Mouse (Mus musculus): ENCODE data around the gene Gjc3. TPM values are rescaled to one million over a fixed set of nuclear protein-coding genes. Genes with fewer than 3 reads are reported as not detected.
"Not testable (repeated sequence)": the region's sequence is repeated elsewhere in the genome, so short reads cannot be mapped to it uniquely, and the experiment has no call there.

Gjc3 gene
- polyA plus RNA-seq, 1 experiment, result not detected

DNA sequence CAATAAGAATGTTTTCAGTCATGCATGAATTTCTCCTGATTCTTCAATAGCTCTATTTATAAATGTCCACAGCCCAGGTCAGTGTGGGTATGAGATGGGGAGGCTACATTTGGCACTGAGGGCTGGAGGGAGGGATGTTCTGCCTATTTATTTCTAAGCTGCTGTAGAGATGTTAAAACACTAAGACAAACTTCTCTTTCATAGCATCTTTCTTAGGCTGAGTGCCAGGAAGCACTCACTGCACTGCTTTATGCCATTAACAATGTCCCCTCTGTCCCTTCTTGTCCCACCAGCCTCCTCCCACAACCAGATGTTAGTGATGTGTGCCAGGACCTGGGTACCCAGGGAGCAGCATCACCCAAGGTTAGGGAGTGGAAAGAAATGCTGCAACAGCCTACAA, 3.6 kb upstream of the Gjc3 start:
- TF ChIP-seq GATA1 (IDR thresholded peaks at IDR 0.05; ENCODE audit: borderline replicate concordance, low read length), result no peak
- no peak for TF ChIP-seq FLI1 (IDR thresholded peaks at IDR 0.05; ENCODE audit: low read length)
- H3K4me1 ChIP-seq, result no peaks in the 10 kb centered on the region
- peaks cover 2% of the 10 kb centered on the region for H3K27me3 ChIP-seq (replicated peaks)
- H3K9me3 ChIP-seq, result no peaks in the 10 kb centered on the region
- no peak overlapping the region for H3K4me3 ChIP-seq (replicated peaks)
- H3K36me3 ChIP-seq (replicated peaks; ENCODE audit: low read length), result no peaks in the 10 kb centered on the region

GRCm38 (mm10) chr5:137956404-137956803, 6.5 kb downstream of the Gjc3 start:
- TF ChIP-seq FLI1 (IDR thresholded peaks at IDR 0.05; ENCODE audit: low read length) (no peak), GATA1 (IDR thresholded peaks at IDR 0.05; ENCODE audit: borderline replicate concordance, low read length) (no peak)
- H3K36me3 ChIP-seq (replicated peaks; ENCODE audit: low read length), result no peaks in the 10 kb centered on the region
- no peaks in the 10 kb centered on the region for H3K4me1 ChIP-seq
- peaks cover 3% of the 10 kb centered on the region for H3K27me3 ChIP-seq (replicated peaks)
- peaks cover 6% of the 10 kb centered on the region for H3K9me3 ChIP-seq
- H3K4me3 ChIP-seq (replicated peaks), result no peak overlapping the region

DNA sequence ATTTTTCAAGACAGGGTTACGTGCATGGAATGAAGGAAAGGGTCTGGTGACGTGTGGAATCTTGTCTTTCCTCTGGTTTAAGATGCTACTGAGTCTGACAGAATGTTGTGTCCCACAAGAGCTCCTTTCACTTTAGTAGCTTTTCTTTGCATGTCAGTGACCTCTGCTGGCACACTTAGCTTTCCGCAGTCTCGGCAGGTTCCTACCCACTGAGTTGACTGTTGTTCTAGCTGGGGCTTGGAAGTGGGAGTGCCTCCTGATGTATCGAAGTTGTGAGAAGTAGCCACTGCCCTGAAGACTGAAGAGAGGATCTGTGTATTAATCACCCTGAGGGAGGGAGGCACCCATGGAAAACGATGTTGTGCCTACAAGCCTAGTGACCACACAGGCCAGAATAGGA, 11.7 kb downstream of the Gjc3 start:
- TF ChIP-seq FLI1 (IDR thresholded peaks at IDR 0.05; ENCODE audit: low read length) (no peak), GATA1 (IDR thresholded peaks at IDR 0.05; ENCODE audit: borderline replicate concordance, low read length) (no peak)
- Histone ChIP-seq H3K36me3 (replicated peaks; ENCODE audit: low read length) (no peaks in the 10 kb centered on the region), H3K4me1 (no peaks in the 10 kb centered on the region), H3K4me3 (replicated peaks) (no peak overlapping the region), H3K27me3 (replicated peaks) (peaks cover 4% of the 10 kb centered on the region), H3K9me3 (no peaks in the 10 kb centered on the region)

- Histone ChIP-seq H3K27me3 (replicated peaks) (peaks cover 7% of the 10 kb centered on the region), H3K4me3 (replicated peaks) (no peak overlapping the region)
- TF ChIP-seq FLI1 (IDR thresholded peaks at IDR 0.05; ENCODE audit: low read length) (no peak), GATA1 (IDR thresholded peaks at IDR 0.05; ENCODE audit: borderline replicate concordance, low read length) (no peak)
Observed at GRCm38 (mm10) chr5:137947303-137947702, 15.6 kb downstream of the Gjc3 start.

GRCm38 (mm10) chr5:137943133-137943532, 19.8 kb downstream of the Gjc3 start:
- no peaks in the 10 kb centered on the region for H3K4me1 ChIP-seq
- TF ChIP-seq GATA1 (IDR thresholded peaks at IDR 0.05; ENCODE audit: borderline replicate concordance, low read length) (no peak), FLI1 (IDR thresholded peaks at IDR 0.05; ENCODE audit: low read length) (no peak)
- no peak overlapping the region for H3K4me3 ChIP-seq (replicated peaks)
- H3K36me3 ChIP-seq (replicated peaks; ENCODE audit: low read length), result no peaks in the 10 kb centered on the region
- no peaks in the 10 kb centered on the region for H3K9me3 ChIP-seq
- H3K27me3 ChIP-seq (replicated peaks), result peaks cover 3% of the 10 kb centered on the region

More at GRCm38 (mm10) chr5:137947303-137947702, 15.6 kb downstream of the Gjc3 start:
- Histone ChIP-seq H3K9me3 (no peaks in the 10 kb centered on the region), H3K4me1 (no peaks in the 10 kb centered on the region), H3K36me3 (replicated peaks; ENCODE audit: low read length) (no peaks in the 10 kb centered on the region)

- H3K4me3 ChIP-seq (replicated peaks), result no peak overlapping the region
- H3K4me1 ChIP-seq, result no peaks in the 10 kb centered on the region
- TF ChIP-seq GATA1 (IDR thresholded peaks at IDR 0.05; ENCODE audit: borderline replicate concordance, low read length) (no peak), FLI1 (IDR thresholded peaks at IDR 0.05; ENCODE audit: low read length) (no peak)
- H3K36me3 ChIP-seq (replicated peaks; ENCODE audit: low read length), result no peaks in the 10 kb centered on the region
- H3K27me3 ChIP-seq (replicated peaks), result peaks cover 3% of the 10 kb centered on the region
- no peaks in the 10 kb centered on the region for H3K9me3 ChIP-seq
Observed at GRCm38 (mm10) chr5:137940948-137941347, 21.9 kb downstream of the Gjc3 start.

GRCm38 (mm10) chr5:137937238-137937637, 25.7 kb downstream of the Gjc3 start:
- no peak for TF ChIP-seq FLI1 (IDR thresholded peaks at IDR 0.05; ENCODE audit: low read length)
- no peak for TF ChIP-seq GATA1 (IDR thresholded peaks at IDR 0.05; ENCODE audit: borderline replicate concordance, low read length)
- H3K36me3 ChIP-seq (replicated peaks; ENCODE audit: low read length), result no peaks in the 10 kb centered on the region
- no peaks in the 10 kb centered on the region for H3K9me3 ChIP-seq
- no peaks in the 10 kb centered on the region for H3K27me3 ChIP-seq (replicated peaks)
- H3K4me3 ChIP-seq (replicated peaks), result no peak overlapping the region
- H3K4me1 ChIP-seq, result no peaks in the 10 kb centered on the region

DNA sequence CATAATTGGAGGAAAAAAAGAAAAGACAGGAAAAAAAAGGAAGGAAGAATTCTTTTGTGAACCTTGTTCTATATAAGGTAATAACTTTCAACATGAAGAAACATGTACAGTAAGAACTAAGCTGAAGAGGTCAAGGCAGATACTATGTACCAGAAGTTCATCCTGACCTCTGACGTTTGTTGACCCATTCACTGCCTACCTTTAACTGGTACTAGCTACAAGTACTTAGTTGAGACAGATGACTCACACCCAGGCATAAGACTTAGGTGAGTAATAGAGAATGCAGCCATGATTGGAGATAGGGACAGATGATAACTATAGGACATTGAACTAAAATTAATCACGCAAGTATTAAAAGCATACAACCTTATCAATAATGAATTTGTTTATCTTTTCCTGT, 26.4 kb downstream of the Gjc3 start:
- no peaks in the 10 kb centered on the region for H3K36me3 ChIP-seq (replicated peaks; ENCODE audit: low read length)
- no peak for TF ChIP-seq FLI1 (IDR thresholded peaks at IDR 0.05; ENCODE audit: low read length)
- no peak for TF ChIP-seq GATA1 (IDR thresholded peaks at IDR 0.05; ENCODE audit: borderline replicate concordance, low read length)
- H3K9me3 ChIP-seq, result no peaks in the 10 kb centered on the region

GRCm38 (mm10) chr5:137933934-137934333, 29.0 kb downstream of the Gjc3 start:
- not testable (repeated sequence) for H3K27me3 ChIP-seq (replicated peaks); H3K9me3 ChIP-seq

More for the DNA sequence above, 26.4 kb downstream of the Gjc3 start:
- Histone ChIP-seq H3K27me3 (replicated peaks) (no peaks in the 10 kb centered on the region), H3K4me1 (no peaks in the 10 kb centered on the region), H3K4me3 (replicated peaks) (no peak overlapping the region)

GRCm38 (mm10) chr5:137928439-137928838, 34.5 kb downstream of the Gjc3 start:
- TF ChIP-seq GATA1 (IDR thresholded peaks at IDR 0.05; ENCODE audit: borderline replicate concordance, low read length) (no peak), FLI1 (IDR thresholded peaks at IDR 0.05; ENCODE audit: low read length) (no peak)
- H3K36me3 ChIP-seq (replicated peaks; ENCODE audit: low read length), result no peaks in the 10 kb centered on the region
- no peak overlapping the region for H3K4me3 ChIP-seq (replicated peaks)
- H3K27me3 ChIP-seq (replicated peaks), result peaks cover 2% of the 10 kb centered on the region
- no peaks in the 10 kb centered on the region for H3K9me3 ChIP-seq
- no peaks in the 10 kb centered on the region for H3K4me1 ChIP-seq

More at GRCm38 (mm10) chr5:137933934-137934333, 29.0 kb downstream of the Gjc3 start:
- not testable (repeated sequence) for H3K4me3 ChIP-seq (replicated peaks); H3K36me3 ChIP-seq (replicated peaks; ENCODE audit: low read length); H3K4me1 ChIP-seq

GRCm38 (mm10) chr5:137922171-137922570, 40.7 kb downstream of the Gjc3 start:
- no peak for TF ChIP-seq GATA1 (IDR thresholded peaks at IDR 0.05; ENCODE audit: borderline replicate concordance, low read length)
- no peak for TF ChIP-seq FLI1 (IDR thresholded peaks at IDR 0.05; ENCODE audit: low read length)

More at GRCm38 (mm10) chr5:137922171-137922570, 40.7 kb downstream of the Gjc3 start:
- Histone ChIP-seq H3K4me3 (replicated peaks) (no peak overlapping the region), H3K9me3 (no peaks in the 10 kb centered on the region), H3K27me3 (replicated peaks) (no peaks in the 10 kb centered on the region), H3K36me3 (replicated peaks; ENCODE audit: low read length) (no peaks in the 10 kb centered on the region), H3K4me1 (no peaks in the 10 kb centered on the region)

Measured in megakaryocyte, embryonic 14.5 days (primary cell).